Mouse (Mus musculus) thymus, postnatal 25 days (tissue): ENCODE measurements around the gene Fam117a.

Source experiments
- DNase-seq: peaks from one replicate; pipeline ENCODE4 v3.0.0; 2022

Fam117a gene

GRCm38 (mm10) chr11:95333805-95334204, 3.0 kb upstream of the Fam117a start:
- no peak for DNase-seq

GRCm38 (mm10) chr11:95334448-95335060, 2.3 kb upstream of the Fam117a start:
- no peak for DNase-seq

DNA sequence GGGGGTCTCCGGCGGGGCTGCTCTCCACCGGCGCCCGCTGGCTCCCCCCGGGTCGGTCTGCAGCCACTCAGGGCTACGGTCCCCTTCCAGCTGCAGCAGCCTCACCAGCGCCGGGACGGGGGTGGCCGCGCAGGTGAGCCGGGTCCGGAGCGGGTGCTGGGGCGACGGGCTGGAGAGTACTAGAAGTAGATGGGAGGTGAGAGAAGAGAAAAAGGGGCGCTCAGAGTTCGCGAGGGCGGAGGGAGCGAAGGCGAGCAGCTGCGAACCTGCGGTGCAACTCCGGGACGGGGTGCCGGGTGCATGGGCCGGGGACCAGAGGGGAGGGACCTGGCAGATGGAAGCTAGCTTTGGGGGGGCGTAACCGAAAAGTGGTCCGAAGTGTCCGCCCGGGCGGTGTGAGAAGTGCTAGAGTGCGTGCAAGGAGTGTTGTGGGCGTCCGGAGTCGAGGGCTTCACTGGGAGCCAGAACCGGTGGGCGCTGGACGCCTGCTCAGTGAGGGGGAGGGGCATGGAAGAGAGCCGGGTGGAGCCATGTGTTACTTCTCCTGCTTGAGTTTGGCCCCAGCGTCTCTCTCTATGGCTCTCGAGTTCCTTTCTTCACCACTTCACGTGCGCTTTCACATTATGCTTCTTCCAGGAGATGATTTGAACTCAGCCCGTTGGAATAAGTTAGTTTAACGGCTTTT, 453 bp downstream of the Fam117a start:
- peak; percentile 73 for DNase-seq

GRCm38 (mm10) chr11:95337846-95338342, 1.1 kb downstream of the Fam117a start:
- peak; percentile 41 for DNase-seq

- DNase-seq: peak; percentile 52
Observed at GRCm38 (mm10) chr11:95339471-95340021, 2.7 kb downstream of the Fam117a start.

DNA sequence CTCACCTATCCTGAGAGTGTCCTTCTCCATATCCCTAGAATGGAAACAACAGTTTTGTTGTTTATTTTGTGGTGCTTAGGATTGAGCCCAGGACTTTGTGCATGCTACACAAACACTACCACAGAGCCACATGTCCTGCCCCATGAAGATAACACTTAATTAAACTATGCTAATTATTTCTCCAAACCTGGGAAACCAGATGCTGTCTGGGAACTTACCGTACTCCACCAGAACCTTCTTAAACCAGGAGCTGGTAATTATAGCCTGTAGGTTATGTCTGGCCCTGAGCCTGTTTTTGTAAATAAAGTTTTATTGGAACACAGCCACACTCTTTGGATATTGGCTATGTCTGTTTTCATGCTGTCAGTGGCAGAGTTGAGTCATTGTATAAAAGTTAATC, 3.4 kb downstream of the Fam117a start:
- no peak for DNase-seq

DNA sequence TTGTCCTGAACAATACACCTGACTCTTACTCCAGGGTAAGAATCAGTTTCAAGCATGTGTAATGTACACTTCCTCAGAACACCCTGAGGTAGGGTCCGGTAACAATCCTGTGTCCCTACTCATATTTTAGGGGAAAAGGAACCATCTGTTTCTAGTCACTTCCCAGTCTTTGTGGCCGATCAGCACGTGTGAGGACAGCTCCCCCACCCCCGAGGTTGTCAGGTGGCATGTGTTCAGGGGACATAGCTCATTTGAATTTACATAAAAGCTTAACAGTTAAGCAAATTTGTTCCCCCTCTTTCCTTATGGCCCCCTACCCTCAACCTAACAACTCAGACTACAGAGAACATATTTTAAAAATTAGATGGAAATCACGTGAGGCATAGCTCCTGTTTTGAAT, 3.8 kb downstream of the Fam117a start:
- DNase-seq: no peak

DNA sequence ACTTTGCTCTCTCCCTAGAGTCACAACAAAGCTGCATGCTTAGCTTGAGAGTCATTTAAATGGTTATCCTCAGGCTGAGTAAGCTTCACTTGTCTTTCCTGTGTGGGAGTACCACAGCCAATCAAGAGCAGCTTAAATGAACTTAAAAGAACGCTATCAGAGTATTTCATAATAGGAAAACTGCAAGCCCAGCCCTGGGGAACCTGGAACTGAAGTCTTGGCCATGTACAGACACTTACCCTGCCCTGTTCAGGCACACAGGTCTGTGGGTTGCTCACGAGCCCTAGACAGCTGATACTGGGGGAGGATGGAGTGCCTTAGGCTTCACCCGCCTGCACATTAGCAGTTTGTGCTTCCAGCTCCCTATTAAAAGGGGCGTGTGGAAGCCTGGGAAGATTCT, 6.4 kb downstream of the Fam117a start:
- no peak for DNase-seq

- DNase-seq: no peak
Observed at GRCm38 (mm10) chr11:95344181-95344580, 7.4 kb downstream of the Fam117a start.

DNA sequence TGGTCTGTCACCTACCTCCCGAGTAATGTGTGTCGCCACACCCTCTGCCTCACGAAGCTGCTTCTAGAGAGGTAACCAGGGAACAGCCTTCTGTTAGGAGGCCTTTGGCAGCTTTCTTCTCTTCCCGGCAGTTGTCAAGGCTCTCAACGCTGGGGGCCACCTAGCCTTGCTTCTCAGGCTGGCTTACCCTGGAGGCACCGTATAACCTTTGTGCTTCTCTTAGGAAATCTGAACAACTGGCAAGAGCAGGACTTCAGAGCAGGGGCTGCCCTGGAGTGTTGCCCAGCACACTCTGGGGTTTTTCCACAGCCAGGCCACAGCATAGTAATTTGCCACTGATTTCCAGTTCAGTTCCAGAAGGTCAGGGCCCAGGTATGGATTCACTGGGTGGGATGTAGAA, 13.5 kb downstream of the Fam117a start:
- peak; percentile 17 for DNase-seq

GRCm38 (mm10) chr11:95350960-95351359, 14.1 kb downstream of the Fam117a start:
- DNase-seq: peak; percentile 63

- no peak for DNase-seq
Observed at GRCm38 (mm10) chr11:95352686-95353085, 15.9 kb downstream of the Fam117a start.

DNA sequence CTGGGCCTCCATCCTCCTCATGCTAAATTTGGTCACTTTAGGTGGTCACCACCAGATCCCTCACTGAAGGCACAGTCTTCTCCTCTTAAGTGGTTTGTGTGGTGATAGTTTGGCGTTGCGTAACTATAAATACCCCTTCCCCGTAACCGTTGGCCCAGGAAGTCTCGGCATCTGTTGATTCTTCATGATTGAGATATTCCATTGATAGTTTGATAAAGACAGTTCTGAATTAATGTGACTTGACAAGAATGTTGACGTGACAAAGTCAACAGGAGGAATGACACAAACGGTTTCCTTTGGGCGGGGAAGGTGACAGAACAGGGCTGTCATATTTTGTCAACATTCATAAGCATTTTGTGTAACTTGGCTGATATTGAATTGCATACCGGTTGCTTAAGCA, 16.4 kb downstream of the Fam117a start:
- no peak for DNase-seq

GRCm38 (mm10) chr11:95354228-95354944, 17.6 kb downstream of the Fam117a start:
- DNase-seq: peak; percentile 58

DNA sequence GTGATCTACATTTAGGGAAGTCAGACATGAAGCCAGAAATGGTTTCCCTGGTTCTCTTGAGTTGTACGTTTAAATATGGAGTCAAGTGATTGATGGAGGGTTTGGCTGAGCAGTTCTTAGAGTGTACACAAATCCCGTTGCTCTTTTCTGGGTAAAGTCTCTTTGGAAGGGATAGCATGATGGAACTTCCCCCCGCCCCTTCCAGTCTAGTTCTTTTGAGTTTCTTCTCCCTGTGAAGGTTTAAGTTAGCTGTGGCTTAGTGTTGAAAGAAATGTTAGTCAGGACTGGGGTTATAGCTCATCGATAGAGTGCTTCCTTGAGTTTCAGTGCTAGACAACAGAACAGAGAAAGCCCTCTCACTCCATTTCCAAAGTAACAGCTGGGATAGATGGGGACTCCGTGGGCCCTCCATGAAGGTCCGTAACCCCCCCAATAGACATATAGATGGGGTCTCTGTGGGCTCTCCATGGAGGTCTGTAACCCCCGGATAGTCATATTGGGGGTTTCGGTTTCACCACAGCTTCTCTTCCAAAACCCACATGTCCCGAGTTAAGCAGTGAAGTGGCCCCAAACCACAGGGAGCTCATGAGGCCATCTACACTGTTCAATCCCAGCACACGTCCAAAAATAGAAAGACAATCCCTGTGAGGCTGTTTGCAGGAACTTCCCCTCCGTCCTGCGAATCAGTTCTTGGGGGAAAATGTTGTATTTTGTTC, 18.3 kb downstream of the Fam117a start:
- no peak for DNase-seq

DNA sequence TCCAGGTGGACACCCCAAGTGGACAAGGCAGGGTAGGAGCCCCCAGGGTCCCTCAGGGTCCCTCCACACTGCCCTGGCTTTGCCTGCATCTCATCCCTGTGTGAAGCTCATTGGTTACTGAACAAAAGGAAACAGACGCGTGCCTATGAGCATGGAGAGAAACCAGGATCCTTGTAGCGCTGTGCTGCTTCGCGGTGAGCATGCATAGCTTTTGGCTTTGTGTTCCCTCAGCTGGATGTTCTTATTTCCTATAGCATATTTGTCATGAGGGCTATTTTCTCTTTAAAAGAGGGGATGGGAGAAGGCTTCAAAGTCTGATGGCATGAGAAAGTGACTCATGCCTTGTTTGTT, 18.8 kb downstream of the Fam117a start:
- peak; percentile 47 for DNase-seq

GRCm38 (mm10) chr11:95356039-95356438, 19.2 kb downstream of the Fam117a start:
- DNase-seq: peak; percentile 41

- peak; percentile 92 for DNase-seq
Observed at GRCm38 (mm10) chr11:95356469-95357273, 19.9 kb downstream of the Fam117a start.

DNA sequence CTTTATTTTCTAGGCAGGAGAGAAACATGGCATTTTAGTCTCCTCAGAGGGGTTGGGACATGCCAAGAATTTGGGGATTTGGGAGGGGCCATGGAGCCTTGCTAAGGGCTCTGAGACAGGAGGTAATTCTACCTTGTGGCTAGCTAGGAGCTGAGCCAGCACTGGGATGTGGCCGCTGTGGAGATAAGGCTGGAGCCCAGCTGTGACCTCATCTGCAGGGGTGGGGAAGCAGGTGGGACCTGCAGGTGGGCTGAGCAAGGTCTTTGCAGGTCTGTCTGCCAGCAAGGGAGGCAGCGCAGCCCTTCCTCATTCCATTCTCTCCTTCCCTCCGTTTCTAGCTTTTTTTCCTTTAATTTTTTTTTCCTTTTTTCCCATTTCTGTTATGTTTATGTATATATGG, 21.4 kb downstream of the Fam117a start:
- peak; percentile 66 for DNase-seq

DNA sequence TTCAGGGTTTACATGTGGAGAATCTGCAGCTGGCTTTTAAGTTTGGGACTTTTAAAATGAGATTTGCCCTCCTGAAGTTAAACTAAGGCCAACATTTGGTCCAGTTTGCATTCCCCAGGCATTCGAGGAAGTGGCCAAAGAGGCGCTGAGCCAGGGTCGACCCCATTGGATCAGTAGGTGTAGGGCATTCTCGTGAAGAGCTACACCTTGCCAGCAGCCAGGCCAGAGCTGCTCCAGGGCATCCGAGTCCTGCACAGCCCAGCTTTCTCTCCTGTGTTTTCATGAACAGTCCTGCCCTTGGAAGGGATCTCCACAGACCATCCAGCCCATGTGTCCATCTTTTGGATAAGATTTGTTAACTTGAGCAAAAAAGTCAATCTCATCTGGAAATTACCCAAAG, 27.6 kb downstream of the Fam117a start:
- DNase-seq: no peak

DNA sequence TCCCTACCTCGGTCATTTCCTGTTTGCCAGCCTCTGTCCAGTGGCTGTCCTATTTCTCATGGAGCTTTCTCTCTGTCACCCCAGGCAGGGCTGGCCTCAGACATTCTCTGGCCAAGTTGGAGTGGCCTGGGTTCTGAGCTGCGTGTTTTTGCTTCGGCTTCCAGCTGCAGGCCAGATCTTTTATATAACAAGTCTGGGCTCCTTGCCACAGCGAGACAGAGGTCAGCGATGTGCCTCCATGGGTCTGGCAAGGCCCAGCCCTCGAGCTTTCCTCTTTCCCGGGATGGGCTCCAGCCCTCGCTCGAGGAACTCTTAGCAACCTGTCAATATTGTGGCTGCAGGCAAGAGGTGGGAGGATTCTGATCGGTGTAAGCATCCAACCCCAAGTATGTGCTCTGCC, 28.8 kb downstream of the Fam117a start:
- no peak for DNase-seq

GRCm38 (mm10) chr11:95366280-95366897, 29.6 kb downstream of the Fam117a start:
- DNase-seq: peak; percentile 44
